Mouse (Mus musculus) bone marrow, adult 2 months (tissue): ENCODE data around the gene Nrf1. TPM values are rescaled to one million over a fixed set of nuclear protein-coding genes. Genes with fewer than 3 reads are reported as not detected.

Source experiments
- H3K27ac ChIP-seq: fragments of 200-500 bp; 2 replicates; pipeline ENCODE4 v1.5.1; 2012; ENCODE audit warnings: low read depth, mild to moderate bottlenecking, control low read depth, inconsistent platforms, low read length; ENCODE audit not compliant: control insufficient read depth, poor library complexity, insufficient read depth
- H3K4me1 ChIP-seq: fragments of 200-500 bp; 2 replicates; pipeline ENCODE4 v1.6.1; 2011; ENCODE audit warnings: low read length; ENCODE audit not compliant: control insufficient read depth, insufficient read depth
- H3K4me3 ChIP-seq: fragments of 200-500 bp; replicated peaks from 2 replicates; pipeline ENCODE3; 2011; ENCODE audit warnings: mild to moderate bottlenecking, low read depth, low read length, control low read depth; ENCODE audit not compliant: control insufficient read depth
- CTCF ChIP-seq: fragments of 200-500 bp; IDR thresholded peaks from 2 replicates; pipeline ENCODE4 v1.5.1; 2011; ENCODE audit warnings: low read length, control low read depth; ENCODE audit not compliant: control insufficient read depth, insufficient read depth
- POLR2A ChIP-seq: fragments of 200-500 bp; IDR thresholded peaks from 2 replicates; pipeline ENCODE4 v1.6.1; 2011; ENCODE audit warnings: low read depth, mild to moderate bottlenecking, control low read depth, low read length, borderline replicate concordance; ENCODE audit not compliant: control insufficient read depth
- WGBS: fragments of 180-500 bp; shearing (Covaris S2); methylation state at CpG from one replicate; pipeline ENCODE4 v1.1.7; 2018; 5-methylcytosine and 5-hydroxymethylcytosine counted together
- polyA plus RNA-seq: library from polyadenylated mRNA; stranded (reverse); fragments of >200 nt; gene quantifications from 2 replicates; pipeline ENCODE4 v1.2.4, GENCODE M21; 2011; ENCODE audit warnings: low replicate concordance; ENCODE audit not compliant: missing spikeins, insufficient read depth, insufficient read length

Gene Nrf1
- polyA plus RNA-seq, 1 experiment: 58.1 TPM

- no peaks in the 10 kb centered on the region; the same call in 1 of the 2 replicates for H3K4me1 ChIP-seq
- TF ChIP-seq POLR2A: no peak
- no peak for TF ChIP-seq CTCF
- 68% methylated on average over 1 of the region's 1 CpGs for WGBS
- H3K4me3 ChIP-seq: no peak overlapping the region
- no peak overlapping the region for H3K27ac ChIP-seq
Observed at GRCm38 (mm10) chr6:30021241-30021640, 26.5 kb upstream of the Nrf1 start.

DNA sequence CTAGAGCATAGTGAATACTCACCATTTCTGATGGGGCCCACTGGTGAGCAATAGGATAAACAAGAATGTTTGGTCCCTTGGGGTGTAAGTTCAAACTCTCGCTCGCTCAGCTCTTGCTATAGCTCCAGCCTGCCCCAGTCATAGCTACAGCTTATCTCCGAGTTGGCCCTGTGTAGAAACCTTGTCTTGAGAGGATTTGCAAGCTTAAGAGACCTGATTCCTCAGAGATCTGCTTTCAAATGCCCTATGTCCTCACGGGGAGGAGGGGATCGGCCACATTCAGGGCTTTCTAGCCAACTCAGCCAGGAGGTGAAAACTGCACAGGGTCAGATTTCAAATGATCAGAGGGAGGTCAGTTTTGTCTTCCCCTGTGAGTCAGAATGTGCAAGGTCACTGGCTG is 26.1 kb upstream of the Nrf1 start:
- 85% methylated on average over 5 of the region's 5 CpGs for WGBS
- TF ChIP-seq CTCF: no peak
- TF ChIP-seq POLR2A: no peak

GRCm38 (mm10) chr6:30026799-30027198 is 21.0 kb upstream of the Nrf1 start:
- Histone ChIP-seq H3K27ac (no peak overlapping the region), H3K4me1 (no peaks in the 10 kb centered on the region), H3K4me3 (no peak overlapping the region)
- TF ChIP-seq POLR2A: no peak
- TF ChIP-seq CTCF: no peak
- WGBS: 57% methylated on average over 10 of the region's 10 CpGs

More for the DNA sequence above, 26.1 kb upstream of the Nrf1 start:
- Histone ChIP-seq H3K4me3 (no peak overlapping the region), H3K4me1 (no peaks in the 10 kb centered on the region; the same call in 1 of the 2 replicates), H3K27ac (no peak overlapping the region)

GRCm38 (mm10) chr6:30028358-30028757 is 19.4 kb upstream of the Nrf1 start:
- Histone ChIP-seq H3K4me3 (no peak overlapping the region), H3K27ac (no peak overlapping the region), H3K4me1 (no peaks in the 10 kb centered on the region)
- 76% methylated on average over 4 of the region's 4 CpGs for WGBS
- TF ChIP-seq CTCF: no peak
- TF ChIP-seq POLR2A: no peak

GRCm38 (mm10) chr6:30035112-30035511 is 12.7 kb upstream of the Nrf1 start:
- no peak for TF ChIP-seq CTCF
- no peak for TF ChIP-seq POLR2A
- 10% methylated on average over 4 of the region's 4 CpGs for WGBS
- no peak overlapping the region for H3K27ac ChIP-seq
- no peaks in the 10 kb centered on the region; the same call in 1 of the 2 replicates for H3K4me1 ChIP-seq
- no peak overlapping the region for H3K4me3 ChIP-seq

GRCm38 (mm10) chr6:30041498-30041897 is 6.3 kb upstream of the Nrf1 start:
- Histone ChIP-seq H3K4me1 (peaks cover 2% of the 10 kb centered on the region; the same call in 1 of the 2 replicates), H3K27ac (no peak overlapping the region), H3K4me3 (no peak overlapping the region)
- no peak for TF ChIP-seq POLR2A
- no peak for TF ChIP-seq CTCF
- WGBS: 4% methylated on average over 1 of the region's 1 CpGs

GRCm38 (mm10) chr6:30042483-30042882 is 5.3 kb upstream of the Nrf1 start:
- H3K4me3 ChIP-seq: no peak overlapping the region
- peaks cover 3% of the 10 kb centered on the region for H3K4me1 ChIP-seq
- H3K27ac ChIP-seq: no peak overlapping the region
- TF ChIP-seq POLR2A (no peak), CTCF (no peak)
- 10% methylated on average over 3 of the region's 3 CpGs for WGBS

- Histone ChIP-seq H3K27ac (peak overlapping the region; percentile 100), H3K4me1 (peaks cover 2% of the 10 kb centered on the region), H3K4me3 (peak overlapping the region; percentile 95)
- under 1% methylated on average over 42 of the region's 45 CpGs for WGBS
- TF ChIP-seq POLR2A: no peak
- TF ChIP-seq CTCF: no peak
Observed at GRCm38 (mm10) chr6:30048163-30048500, 344 bp downstream of the Nrf1 start.
